Mouse (Mus musculus) embryonic fibroblast, embryonic 13.5 days (primary cell): ENCODE results near the gene Hist2h2ac.

Source experiments
- CTCF ChIP-seq: IDR thresholded peaks from 2 replicates; pipeline ENCODE4 v1.5.1; 2011; ENCODE audit warnings: mild to moderate bottlenecking, control low read depth, low read length, moderate library complexity, borderline replicate concordance; ENCODE audit not compliant: insufficient read depth
- POLR2A ChIP-seq: IDR thresholded peaks from 2 replicates; pipeline ENCODE4 v1.6.1; 2011; ENCODE audit warnings: low read depth, mild to moderate bottlenecking, control low read depth, low read length, moderate library complexity

- TF ChIP-seq CTCF (no peak), POLR2A (no peak; the same call in 1 of the 2 replicates)
Measured at GRCm38 (mm10) chr3:96237335-96237903, 16.7 kb upstream of the Hist2h2ac start.
